Mouse (Mus musculus) CH12.LX (cell line): Measurements from ENCODE around the gene Cacna1c. TPM values are rescaled to one million over a fixed set of nuclear protein-coding genes. Genes with fewer than 3 reads are reported as not detected.

Experiments used
- DNase-seq: peaks from one replicate; pipeline ENCODE4 v3.0.0-alpha.2; 2013; ENCODE audit errors: extremely low read depth
- H3K27ac ChIP-seq: 2 replicates; pipeline ENCODE4 v1.5.1; 2012; ENCODE audit warnings: low read depth, mild to moderate bottlenecking, control low read depth, moderate library complexity; ENCODE audit not compliant: insufficient read depth
- H3K27me3 ChIP-seq: replicated peaks from 2 replicates; pipeline ENCODE3; 2012; ENCODE audit warnings: inconsistent platforms
- H3K36me3 ChIP-seq, 2 experiments: replicated peaks in 1 of 2; 2 replicates each; pipeline versions ENCODE3 to v1.6.1; 2012; ENCODE audit warnings: inconsistent platforms in 1 of 2, low read length in 1 of 2, mild to moderate bottlenecking in 1 of 2, mixed read lengths in 1 of 2, moderate library complexity in 1 of 2; ENCODE audit not compliant: control insufficient read depth in 1 of 2, insufficient read depth in 1 of 2
- H3K4me1 ChIP-seq, 2 experiments: 2 replicates each; pipeline ENCODE4 v1.6.1; 2012; ENCODE audit warnings: inconsistent platforms in 1 of 2, moderate library complexity in 1 of 2; ENCODE audit not compliant: insufficient read depth in 2 of 2, control insufficient read depth in 1 of 2
- H3K4me2 ChIP-seq: 2 replicates; pipeline ENCODE4 v1.6.1; 2012; ENCODE audit warnings: low read depth, mild to moderate bottlenecking, control low read depth; ENCODE audit not compliant: poor library complexity, insufficient read depth, severe bottlenecking
- H3K4me3 ChIP-seq, 3 experiments: fragments of 150-350 bp in 1 of 3; sonication (generic) in 1 of 3; replicated peaks in 1 of 3; 2 replicates each; pipeline versions ENCODE3 to v1.5.1; 2011 to 2012; ENCODE audit warnings: low read depth in 2 of 3, low read length in 2 of 3, mild to moderate bottlenecking in 2 of 3, moderate library complexity in 2 of 3, control low read depth in 1 of 3, improper control_type of control experiment in 1 of 3, inconsistent platforms in 1 of 3, mixed read lengths in 1 of 3; ENCODE audit not compliant: poor library complexity in 1 of 3
- H3K79me2 ChIP-seq: replicated peaks from 2 replicates; pipeline ENCODE4 v1.6.1; 2012; ENCODE audit warnings: mild to moderate bottlenecking, moderate library complexity; ENCODE audit not compliant: control insufficient read depth, poor library complexity, insufficient read depth, severe bottlenecking; ENCODE audit errors: extremely low read depth
- H3K9ac ChIP-seq: 2 replicates; pipeline ENCODE4 v1.6.1; 2012; ENCODE audit warnings: low read depth, mild to moderate bottlenecking, control low read depth, moderate library complexity; ENCODE audit not compliant: insufficient read depth
- H3K9me3 ChIP-seq: replicated peaks from 2 replicates; pipeline ENCODE3; 2012; ENCODE audit warnings: low read length, inconsistent platforms, mixed read lengths
- CHD1 ChIP-seq: IDR thresholded peaks from 2 replicates; pipeline ENCODE4 v1.6.1; 2012; ENCODE audit warnings: low read depth, low read length, improper control_type of control experiment, inconsistent platforms
- CHD2 ChIP-seq: IDR thresholded peaks from 2 replicates; pipeline ENCODE4 v1.6.1; 2011; ENCODE audit warnings: low read length, improper control_type of control experiment
- EP300 ChIP-seq: IDR thresholded peaks from 2 replicates; pipeline ENCODE4 v1.6.1; 2011; ENCODE audit warnings: low read length, improper control_type of control experiment
- ETS1 ChIP-seq: conservative IDR thresholded peaks from 2 replicates; pipeline ENCODE4 v1.6.1; 2012; ENCODE audit warnings: low read depth, mild to moderate bottlenecking, inconsistent platforms, low read length, improper control_type of control experiment, moderate library complexity
- GABPA ChIP-seq: IDR thresholded peaks from 2 replicates; pipeline ENCODE4 v1.6.1; 2012; ENCODE audit warnings: low read depth, low read length, improper control_type of control experiment, inconsistent platforms; ENCODE audit not compliant: insufficient replicate concordance
- HCFC1 ChIP-seq: IDR thresholded peaks from 2 replicates; pipeline ENCODE4 v1.6.1; 2012; ENCODE audit warnings: low read depth, mild to moderate bottlenecking, inconsistent platforms, low read length, improper control_type of control experiment
- IRF4 ChIP-seq: IDR thresholded peaks from 2 replicates; pipeline ENCODE4 v1.6.1; 2014; ENCODE audit warnings: low read depth, mild to moderate bottlenecking, inconsistent platforms, low read length, improper control_type of control experiment
- MAX ChIP-seq: IDR thresholded peaks from 2 replicates; pipeline ENCODE4 v1.6.1; 2011; ENCODE audit warnings: low read length, improper control_type of control experiment
- MAZ ChIP-seq: IDR thresholded peaks from 2 replicates; pipeline ENCODE4 v1.6.1; 2012; ENCODE audit warnings: low read depth, mild to moderate bottlenecking, inconsistent platforms, low read length, improper control_type of control experiment, moderate library complexity
- MEF2A ChIP-seq: IDR thresholded peaks from 2 replicates; pipeline ENCODE4 v1.6.1; 2014; ENCODE audit warnings: low read depth, mild to moderate bottlenecking, inconsistent platforms, low read length, improper control_type of control experiment, borderline replicate concordance
- MXI1 ChIP-seq: IDR thresholded peaks from 2 replicates; pipeline ENCODE4 v1.6.1; 2011; ENCODE audit warnings: mild to moderate bottlenecking, low read depth, low read length, improper control_type of control experiment
- NELFE ChIP-seq: IDR thresholded peaks from 2 replicates; pipeline ENCODE4 v1.6.1; 2011; ENCODE audit warnings: low read depth, low read length, improper control_type of control experiment
- PAX5 ChIP-seq: IDR thresholded peaks from 2 replicates; pipeline ENCODE4 v1.6.1; 2012; ENCODE audit warnings: low read length, inconsistent platforms, mixed read lengths
- RAD21 ChIP-seq: IDR thresholded peaks from 2 replicates; pipeline ENCODE4 v1.6.1; 2011; ENCODE audit warnings: low read depth, mild to moderate bottlenecking, low read length, improper control_type of control experiment, moderate library complexity
- SIN3A ChIP-seq: IDR thresholded peaks from 2 replicates; pipeline ENCODE4 v1.6.1; 2012; ENCODE audit warnings: low read length, improper control_type of control experiment, inconsistent platforms
- SMC3 ChIP-seq: IDR thresholded peaks from 2 replicates; pipeline ENCODE4 v1.6.1; 2011; ENCODE audit warnings: low read depth, low read length, improper control_type of control experiment
- TBP ChIP-seq: conservative IDR thresholded peaks from 2 replicates; pipeline ENCODE4 v1.6.1; 2011; ENCODE audit warnings: low read depth, low read length, improper control_type of control experiment
- TCF12 ChIP-seq: IDR thresholded peaks from 2 replicates; pipeline ENCODE4 v1.6.1; 2014; ENCODE audit warnings: low read depth, mild to moderate bottlenecking, inconsistent platforms, low read length, improper control_type of control experiment
- UBTF ChIP-seq: IDR thresholded peaks from 2 replicates; pipeline ENCODE4 v1.6.1; 2012; ENCODE audit warnings: low read depth, mild to moderate bottlenecking, inconsistent platforms, low read length, improper control_type of control experiment, moderate library complexity
- USF2 ChIP-seq: conservative IDR thresholded peaks from 2 replicates; pipeline ENCODE4 v1.6.1; 2011; ENCODE audit warnings: low read depth, low read length, improper control_type of control experiment
- ZC3H11A ChIP-seq: IDR thresholded peaks from 2 replicates; pipeline ENCODE4 v1.6.1; 2012; ENCODE audit warnings: low read depth, mild to moderate bottlenecking, inconsistent platforms, low read length, improper control_type of control experiment
- dilution Hi-C: fragments of 300-500 bp; cut with MboI; formaldehyde crosslinking; loops from 2 replicates; pipeline ENCODE4 v1.14.3; 2020; ENCODE audit warnings: low sequenced_read_pairs; ENCODE audit not compliant: extremely low pct_unique_long_range_greater_than_20kb, extremely low pct_ligation_motif_present
- in situ Hi-C: fragments of 300-500 bp; cut with MboI; formaldehyde crosslinking; loops from 3 replicates; pipeline ENCODE4 v1.14.3; 2019; ENCODE audit warnings: low sequenced_read_pairs, low pct_ligation_motif_present, low pct_unique_long_range_greater_than_20kb, mixed read lengths
- polyA plus RNA-seq: library from polyadenylated mRNA; unstranded; fragments of >175 nt; gene quantifications from 2 replicates; pipeline ENCODE4 v1.2.1, GENCODE M21; 2012; ENCODE audit warnings: low read depth; ENCODE audit not compliant: insufficient read length
- total RNA-seq, 2 experiments: library from RNA; depleted of rRNA; stranded (reverse); fragments of 300-350 nt in 1 of 2; fragments of >200 nt in 1 of 2; gene quantifications; 2 replicates each; pipeline ENCODE4 v1.2.3; 2012 to 2014

Gene Cacna1c
- total and polyA plus RNA-seq, 3 experiments, result 0.04 TPM; not detected in 2

- Histone ChIP-seq H3K9ac (no peak overlapping the region), H3K27ac (no peak overlapping the region), H3K79me2 (no peaks in the 10 kb centered on the region), H3K4me2 (no peak overlapping the region), H3K27me3 (peaks cover 93% of the 10 kb centered on the region), H3K9me3 (no peaks in the 10 kb centered on the region), H3K4me3 (no peak overlapping the region), H3K4me1 (no peaks in the 10 kb centered on the region), H3K36me3 (no peaks in the 10 kb centered on the region)
- dilution Hi-C loops (no loop called here), in situ Hi-C loops (no loop called here)
- DNase-seq, result no peak
- no peak for TF ChIP-seq SMC3
- no peak for TF ChIP-seq MAX
- TF ChIP-seq GABPA, result no peak
Measured at GRCm38 (mm10) chr6:118736491-118736890, 459.7 kb downstream of the Cacna1c start.

- no peak for DNase-seq
- Histone ChIP-seq H3K79me2 (no peaks in the 10 kb centered on the region), H3K36me3 (no peaks in the 10 kb centered on the region), H3K27ac (no peak overlapping the region), H3K9ac (no peak overlapping the region), H3K9me3 (no peaks in the 10 kb centered on the region), H3K4me1 (no peaks in the 10 kb centered on the region), H3K27me3 (peaks cover 82% of the 10 kb centered on the region), H3K4me3 (no peak overlapping the region), H3K4me2 (no peak overlapping the region)
- dilution Hi-C loops, result no loop called here
- TF ChIP-seq MAZ, result no peak
- no peak for TF ChIP-seq UBTF
- TF ChIP-seq TBP, result no peak
- no peak for TF ChIP-seq EP300
- no peak for TF ChIP-seq RAD21
- TF ChIP-seq NELFE, result no peak
- no peak for TF ChIP-seq HCFC1
- no peak for TF ChIP-seq PAX5
- no peak for TF ChIP-seq SIN3A
- no peak for TF ChIP-seq CHD2
- TF ChIP-seq MEF2A, result no peak
- TF ChIP-seq TCF12, result no peak
- no peak for TF ChIP-seq ZC3H11A
- in situ Hi-C loops, result no loop called here
Measured at GRCm38 (mm10) chr6:118735145-118735544, 461.1 kb downstream of the Cacna1c start.

- Histone ChIP-seq H3K36me3 (no peaks in the 10 kb centered on the region), H3K4me3 (no peak overlapping the region), H3K27me3 (peaks cover 76% of the 10 kb centered on the region), H3K9ac (no peak overlapping the region), H3K4me1 (no peaks in the 10 kb centered on the region), H3K4me2 (no peak overlapping the region), H3K79me2 (no peaks in the 10 kb centered on the region), H3K27ac (no peak overlapping the region), H3K9me3 (peaks cover 2% of the 10 kb centered on the region)
- dilution Hi-C loops, result no loop called here
- TF ChIP-seq TCF12 (no peak), USF2 (no peak), IRF4 (no peak), CHD1 (no peak), MXI1 (no peak), ETS1 (no peak), UBTF (no peak)
- in situ Hi-C loops, result no loop called here
- no peak for DNase-seq
Measured at GRCm38 (mm10) chr6:118731937-118732336, 464.3 kb downstream of the Cacna1c start.
